Mouse (Mus musculus) 416B (cell line): ENCODE measurements around the gene Rasl11a.
A peak's percentile ranks its signal among the peaks of the same experiment; 100 is the strongest.

Source experiments
- DNase-seq: peaks from one replicate; pipeline ENCODE4 v3.0.0; 2011; ENCODE audit warnings: low read depth

The Rasl11a gene

DNA sequence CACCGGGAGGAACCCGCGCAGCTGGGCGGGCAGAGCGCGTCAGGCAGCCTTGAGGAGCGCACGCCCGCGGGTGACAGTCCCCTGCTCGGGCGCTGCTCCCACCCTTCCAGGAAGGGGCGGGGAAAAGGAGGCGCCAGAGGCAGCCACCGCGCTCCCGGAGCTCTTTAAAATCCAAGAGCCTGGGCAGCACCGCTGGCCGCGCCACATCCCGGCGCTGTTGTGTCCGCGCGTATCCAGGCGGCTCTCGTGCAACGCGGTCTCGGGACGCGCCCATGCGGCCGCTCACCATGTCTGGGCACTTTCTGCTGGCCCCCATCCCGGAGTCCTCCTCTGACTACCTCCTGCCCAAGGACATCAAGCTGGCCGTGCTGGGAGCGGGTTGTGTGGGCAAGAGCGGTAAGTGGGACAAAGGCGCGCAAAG is at the start of gene Rasl11a:
Gene Rasl11a, plus strand, starts transcription at position 127 of the 421 bp plus-strand sequence.
- DNase-seq = peak; percentile 86

DNA sequence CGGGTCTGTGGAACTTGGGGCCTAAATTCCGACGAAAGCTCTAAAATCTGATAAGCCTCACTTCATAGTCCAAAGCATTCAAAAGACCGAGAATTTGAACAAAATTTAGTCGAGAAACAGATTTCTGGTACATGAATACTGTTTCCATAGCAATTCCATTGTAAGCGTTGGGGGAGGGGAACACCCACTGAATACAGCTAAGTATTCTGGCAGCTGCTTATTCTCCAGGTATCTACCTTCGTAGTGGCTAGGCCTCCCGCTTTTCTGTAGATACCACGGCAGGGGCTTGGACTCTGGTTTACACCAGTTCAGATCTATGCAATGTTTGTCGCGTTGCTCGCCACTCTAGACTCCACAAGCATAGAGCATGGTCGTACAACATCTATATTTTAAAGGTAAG is 49.1 kb upstream of the Rasl11a start:
- no peak for DNase-seq

DNA sequence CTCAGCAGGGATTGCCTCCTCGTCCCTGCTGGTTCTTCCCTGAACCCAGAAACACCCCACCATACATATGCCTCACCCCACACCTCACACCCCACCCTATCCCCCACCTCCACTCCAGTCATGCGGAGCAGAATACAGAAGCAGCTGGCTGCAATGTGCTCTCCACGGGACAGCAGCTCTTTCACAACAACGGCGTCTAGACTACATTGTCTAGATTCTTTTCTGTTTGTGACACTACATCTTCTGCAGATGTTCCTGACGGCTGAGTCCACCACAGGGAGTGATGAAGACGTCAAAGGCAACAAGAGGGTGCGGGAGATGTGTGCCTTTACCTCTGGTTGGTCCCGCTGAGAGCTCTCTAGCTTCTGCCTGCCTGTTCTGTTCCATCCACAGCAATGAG is 46.8 kb upstream of the Rasl11a start:
- DNase-seq = no peak

DNA sequence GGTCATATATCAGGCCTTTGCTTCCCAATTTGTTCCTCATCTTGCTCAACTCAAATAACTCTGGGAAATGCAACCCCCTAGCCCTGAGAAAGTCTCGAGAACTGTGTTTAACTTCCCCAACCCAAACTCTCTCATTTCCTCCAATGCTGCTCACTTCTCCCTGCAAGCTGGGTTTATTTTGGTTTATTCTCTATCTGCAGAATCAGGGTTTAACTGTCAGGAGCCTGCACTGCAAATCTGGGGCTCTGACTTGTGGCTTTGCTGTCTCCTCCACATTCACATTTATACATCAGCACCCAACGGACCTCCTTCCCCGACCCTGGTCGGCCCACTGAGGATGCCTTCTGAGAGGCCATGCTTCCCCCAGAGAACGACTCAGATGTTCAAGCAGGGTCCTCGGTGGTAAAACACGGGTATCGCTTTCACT is 38.9 kb upstream of the Rasl11a start:
- no peak for DNase-seq

DNA sequence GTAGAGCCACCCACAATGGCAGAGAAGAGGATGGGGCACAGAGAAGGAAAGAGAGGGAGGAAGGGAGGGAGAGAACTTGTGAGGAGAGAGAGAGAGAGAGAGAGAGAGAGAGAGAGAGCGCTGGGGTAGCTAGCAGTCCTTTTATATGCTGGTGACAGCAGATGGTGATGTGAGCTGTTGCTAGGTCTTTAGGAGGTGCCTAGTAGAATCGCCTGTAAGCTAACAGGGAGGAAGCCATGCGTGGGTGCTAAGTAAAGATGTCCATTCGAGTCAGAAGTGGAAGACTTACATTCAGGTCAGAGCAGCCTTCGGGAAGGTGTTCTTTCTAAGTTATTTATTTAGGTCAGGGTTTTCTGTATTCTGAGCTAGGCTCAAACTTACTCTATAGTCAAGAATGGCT is 34.9 kb upstream of the Rasl11a start:
- no peak for DNase-seq

DNA sequence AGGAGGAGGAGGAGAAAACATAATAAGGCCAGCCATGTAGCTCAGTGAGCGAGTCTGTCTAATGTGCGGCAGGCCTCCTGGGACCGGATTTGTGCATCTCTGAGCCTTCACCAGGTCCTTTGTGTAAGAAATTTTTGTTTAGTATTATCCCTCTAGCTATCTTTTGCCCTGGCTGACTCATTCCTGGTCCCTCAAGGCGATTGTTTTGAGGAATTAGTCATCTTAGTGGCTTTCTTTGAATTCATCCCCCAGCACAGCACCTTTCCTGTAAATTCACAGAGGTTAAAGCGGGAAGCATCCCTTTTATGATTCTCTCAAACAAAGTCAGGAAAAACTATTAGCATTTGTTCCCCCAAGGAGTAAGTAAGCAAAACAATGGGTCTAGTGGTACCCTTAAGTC is 32.0 kb upstream of the Rasl11a start:
- DNase-seq = no peak

DNA sequence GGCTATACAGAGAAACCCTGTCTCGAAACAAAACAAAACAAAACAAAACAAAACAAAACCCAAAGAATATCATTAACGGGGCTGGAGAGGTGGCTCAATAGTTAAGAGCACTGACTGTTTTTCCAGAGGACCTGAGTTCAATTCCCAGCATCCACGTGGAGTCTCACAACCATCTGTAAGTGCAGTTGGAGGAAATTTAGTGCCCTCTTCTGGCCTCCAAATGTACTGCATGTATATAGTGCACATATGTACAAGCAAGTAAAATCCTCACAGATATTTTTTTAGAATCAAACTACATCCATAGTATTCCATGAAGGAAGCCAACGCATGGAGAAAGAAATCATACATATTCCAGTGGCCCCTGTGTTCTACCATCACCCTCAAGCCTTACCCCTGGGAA is 31.4 kb upstream of the Rasl11a start:
- no peak for DNase-seq

DNA sequence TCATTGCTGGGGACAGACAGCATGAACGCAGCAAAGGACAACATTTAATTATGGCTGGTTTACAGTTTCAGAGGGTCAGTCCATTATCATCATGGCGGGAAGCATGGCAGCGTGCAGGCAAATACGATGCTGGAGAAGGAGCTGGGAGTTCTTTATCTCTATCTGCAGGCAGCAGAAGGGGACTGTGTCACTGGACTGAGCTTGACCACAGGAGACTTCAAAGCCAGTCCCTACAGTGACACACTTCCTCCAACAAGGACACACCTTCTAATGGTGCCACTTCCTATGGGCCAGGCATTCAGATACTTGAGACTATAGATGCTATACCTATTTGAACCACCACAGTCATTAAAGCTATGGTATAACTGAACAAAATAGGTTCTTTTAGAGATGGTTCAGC is 29.5 kb upstream of the Rasl11a start:
- peak; percentile 87 for DNase-seq

DNA sequence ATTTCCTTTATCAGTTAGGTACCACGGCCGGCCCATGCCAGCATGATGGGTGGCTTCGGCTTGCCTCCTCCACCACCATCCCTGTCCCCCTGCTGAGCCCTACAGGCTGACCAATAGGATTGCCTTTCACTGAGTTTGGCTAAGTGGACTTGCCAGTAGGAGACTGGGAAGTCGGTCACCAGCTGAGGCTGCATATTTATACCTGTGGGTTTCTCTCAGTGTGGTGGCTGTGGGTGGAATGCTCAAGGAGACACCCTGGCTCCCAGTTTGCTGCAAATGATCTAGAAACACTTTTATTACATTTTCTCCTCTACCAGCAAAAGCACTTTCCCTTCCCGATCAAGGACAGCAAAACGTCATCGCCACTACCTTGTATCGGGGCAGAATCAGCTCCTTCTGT is 27.3 kb upstream of the Rasl11a start:
- DNase-seq = no peak

DNA sequence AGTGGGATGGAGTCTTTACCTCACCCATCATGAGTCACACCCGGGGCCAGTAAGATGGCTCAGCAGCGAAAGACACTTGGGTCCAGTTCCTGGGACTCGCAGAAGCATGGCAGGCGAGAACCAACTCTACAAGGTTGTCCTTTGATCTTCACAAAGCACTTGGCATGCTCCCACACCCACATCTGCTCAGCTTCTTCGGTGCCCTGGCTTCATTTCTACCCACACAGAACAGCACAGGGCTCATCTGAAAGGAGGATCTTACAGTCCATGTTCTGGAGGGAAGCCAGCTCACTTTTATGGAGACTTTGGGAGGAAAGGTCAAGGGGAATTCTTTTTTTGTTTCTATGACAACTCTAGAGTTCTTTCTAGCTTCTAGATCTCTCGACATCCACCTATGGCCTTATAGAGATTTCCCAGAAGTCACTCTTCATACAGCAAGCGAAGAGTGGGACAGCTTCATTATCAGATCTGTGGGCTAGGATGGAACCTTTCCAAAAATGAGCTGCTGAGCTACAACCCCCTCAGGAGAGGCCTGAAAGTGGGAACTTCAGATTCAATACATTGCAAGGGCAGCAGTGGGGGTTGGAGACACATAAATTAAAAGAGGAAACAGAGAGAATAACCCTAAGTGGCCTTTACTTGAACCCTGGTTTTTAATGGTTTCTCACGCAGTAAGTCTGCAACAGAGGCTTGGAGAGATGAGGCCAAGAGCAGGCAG is 25.8 kb upstream of the Rasl11a start:
- DNase-seq = no peak

DNA sequence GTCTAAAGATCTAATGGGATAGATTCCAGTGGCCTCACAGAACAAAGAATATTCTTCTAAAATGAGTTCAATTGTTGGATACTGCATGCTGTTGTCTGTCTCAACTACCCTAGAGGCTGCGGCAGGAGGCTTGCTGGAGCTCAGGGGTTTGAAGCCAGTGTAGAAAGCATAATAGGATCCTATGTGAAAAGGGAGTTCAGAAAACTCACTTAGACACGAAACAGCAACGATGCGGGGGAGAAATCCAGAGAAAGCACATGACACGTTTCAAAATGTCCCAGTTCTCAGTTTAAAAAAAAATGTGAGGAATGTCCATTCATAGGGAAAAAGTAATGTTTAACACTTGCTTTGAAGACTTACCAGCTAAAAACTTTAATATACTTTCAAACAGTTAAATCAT is 21.9 kb upstream of the Rasl11a start:
- DNase-seq = no peak

DNA sequence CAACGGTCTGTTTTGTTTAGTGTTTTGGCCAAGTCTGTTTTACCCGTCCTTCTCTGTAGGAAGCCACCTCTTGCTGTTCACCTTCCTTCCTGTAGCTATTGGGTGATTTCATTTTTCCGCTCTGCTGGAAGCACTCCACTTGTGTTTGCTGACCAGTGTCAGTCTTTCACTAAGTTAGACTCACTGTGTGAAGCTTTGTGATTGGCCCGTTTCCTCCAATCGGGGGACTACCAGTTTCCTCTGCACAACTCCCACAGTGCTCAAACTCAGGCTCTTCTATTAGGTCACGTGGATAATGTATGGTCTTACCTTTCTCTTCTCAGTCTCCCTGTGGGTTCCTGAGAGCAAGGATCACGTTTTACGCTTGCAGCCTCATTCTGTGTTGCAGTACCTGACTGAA is 15.3 kb upstream of the Rasl11a start:
- peak; percentile 93 for DNase-seq

DNA sequence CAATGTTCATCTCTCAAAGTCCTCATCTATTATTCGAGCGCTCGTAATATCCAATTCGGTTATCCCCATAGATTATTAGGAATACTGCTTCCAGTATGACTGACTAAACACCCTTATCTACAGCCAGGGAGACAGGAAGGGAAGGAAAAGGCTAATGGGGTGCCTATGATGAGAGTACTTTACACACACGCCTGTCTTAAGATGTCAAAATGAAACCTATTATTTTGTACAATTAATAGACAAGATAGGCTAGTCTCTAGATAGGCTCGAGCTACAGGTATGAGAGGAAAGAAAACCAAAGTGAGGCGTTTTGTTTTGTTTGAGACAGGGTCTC is 12.5 kb upstream of the Rasl11a start:
- DNase-seq = no peak

DNA sequence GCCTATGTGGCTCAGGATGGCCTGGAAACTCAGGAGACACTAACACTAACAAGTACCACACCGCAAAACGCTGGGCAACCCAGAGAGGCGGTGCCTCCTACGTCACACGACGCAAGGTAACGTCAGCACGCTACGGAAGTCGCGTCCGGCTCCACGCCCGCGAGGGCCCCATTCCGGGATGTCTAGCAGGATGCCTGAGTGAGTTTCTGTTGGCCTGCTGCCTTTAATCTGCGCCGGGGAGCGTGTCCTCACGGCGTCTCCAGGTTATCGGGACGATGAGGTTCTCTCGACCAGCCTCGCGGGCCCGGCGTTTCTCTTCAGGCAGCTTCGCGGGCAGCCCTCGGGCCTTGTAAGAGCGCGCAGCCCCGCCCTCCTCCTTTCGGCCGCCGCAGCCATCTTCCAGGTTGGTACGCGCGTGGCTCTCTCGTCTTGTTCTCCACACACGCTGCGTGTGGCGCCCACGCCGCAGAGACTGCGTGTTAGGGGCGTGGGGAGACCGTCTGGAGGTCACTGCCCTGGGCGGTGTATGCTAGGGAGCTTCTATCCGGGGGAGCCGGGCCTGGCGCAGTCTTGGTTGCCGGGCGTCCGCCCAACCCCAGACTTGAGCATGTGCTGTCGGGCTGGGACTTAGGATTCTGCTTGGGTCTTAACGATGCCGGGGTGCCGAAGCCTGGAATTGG is 12.0 kb upstream of the Rasl11a start, which contains the start of gene Rpl21:
Gene Rpl21, plus strand, starts transcription at position 122 of the 680 bp plus-strand sequence.
- DNase-seq = peak; percentile 97

DNA sequence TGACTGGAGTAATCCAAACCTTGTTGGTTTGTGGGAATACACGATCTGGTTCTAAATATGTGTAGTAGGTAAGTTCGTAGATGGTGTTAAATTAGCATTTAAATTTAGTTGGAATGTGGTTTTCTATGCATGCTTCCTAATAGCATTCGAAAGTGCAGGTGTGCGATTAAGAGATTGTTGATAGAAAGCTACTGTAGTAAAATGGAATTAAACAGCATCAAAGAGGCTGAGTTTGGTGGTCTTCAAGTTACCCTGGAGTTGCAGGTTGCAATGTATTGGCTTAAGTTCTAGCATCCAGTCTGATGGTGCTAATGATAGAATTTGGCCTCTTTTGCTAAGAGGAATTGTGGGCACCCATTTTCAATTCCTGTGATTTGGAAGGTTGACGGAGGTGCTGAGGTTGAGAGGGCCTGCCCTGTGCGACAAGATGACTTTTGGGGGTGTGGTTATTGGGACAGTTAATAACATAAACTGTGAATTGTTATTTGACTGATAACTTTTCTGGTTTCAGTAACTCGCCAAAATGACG is 11.1 kb upstream of the Rasl11a start:
- no peak for DNase-seq

DNA sequence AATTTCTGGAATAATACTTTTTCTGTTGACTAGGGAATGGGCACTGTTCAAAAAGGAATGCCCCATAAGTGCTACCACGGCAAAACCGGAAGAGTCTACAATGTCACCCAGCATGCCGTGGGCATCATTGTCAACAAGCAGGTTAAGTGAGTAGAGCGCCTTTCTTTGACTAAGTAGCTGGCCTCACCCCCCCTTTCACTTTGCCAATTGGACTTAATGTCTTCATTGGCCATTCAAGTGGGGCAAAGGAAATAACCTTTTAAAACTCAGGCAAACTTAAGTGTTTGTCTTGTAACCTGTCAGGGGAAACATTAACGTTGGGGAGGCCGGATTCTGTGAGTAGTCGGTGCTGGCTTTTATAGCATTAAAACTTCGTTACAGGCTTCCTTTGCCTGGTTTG is 9.9 kb upstream of the Rasl11a start:
- no peak for DNase-seq

DNA sequence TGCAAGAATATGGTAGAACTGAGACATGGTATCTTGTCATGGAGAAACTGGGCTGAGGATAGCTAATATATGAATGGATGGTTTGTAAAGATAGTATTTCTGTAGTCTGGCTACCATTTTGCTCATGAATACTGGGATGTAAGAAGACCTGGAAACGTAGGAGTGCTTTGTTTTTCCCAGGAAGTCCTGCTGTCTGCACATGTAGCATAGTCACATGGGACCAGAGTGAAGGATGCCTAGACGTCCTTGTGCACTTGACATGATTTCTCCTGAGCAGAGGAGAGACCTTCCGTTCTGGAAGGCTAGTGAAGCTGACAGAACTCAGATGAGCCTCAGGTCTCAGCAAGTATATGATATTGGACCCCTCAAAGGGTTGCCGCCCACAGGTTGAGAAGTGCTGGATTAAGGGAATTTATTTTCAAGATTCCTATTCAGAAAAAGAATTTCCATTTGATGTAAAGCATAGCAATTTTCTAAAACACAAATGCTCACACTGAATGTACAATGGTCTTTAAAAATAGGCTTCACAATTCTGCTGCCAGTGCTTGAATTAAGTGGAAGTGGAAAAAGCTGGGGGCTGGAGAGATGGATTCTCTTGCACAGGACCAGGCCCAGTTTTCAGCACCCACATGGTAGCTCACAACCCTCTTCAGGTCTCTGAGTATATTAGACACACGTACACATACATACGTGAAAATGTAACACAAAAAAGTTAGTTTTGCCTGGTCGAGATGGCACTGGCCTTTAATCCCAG is 6.7 kb upstream of the Rasl11a start:
- no peak for DNase-seq

DNA sequence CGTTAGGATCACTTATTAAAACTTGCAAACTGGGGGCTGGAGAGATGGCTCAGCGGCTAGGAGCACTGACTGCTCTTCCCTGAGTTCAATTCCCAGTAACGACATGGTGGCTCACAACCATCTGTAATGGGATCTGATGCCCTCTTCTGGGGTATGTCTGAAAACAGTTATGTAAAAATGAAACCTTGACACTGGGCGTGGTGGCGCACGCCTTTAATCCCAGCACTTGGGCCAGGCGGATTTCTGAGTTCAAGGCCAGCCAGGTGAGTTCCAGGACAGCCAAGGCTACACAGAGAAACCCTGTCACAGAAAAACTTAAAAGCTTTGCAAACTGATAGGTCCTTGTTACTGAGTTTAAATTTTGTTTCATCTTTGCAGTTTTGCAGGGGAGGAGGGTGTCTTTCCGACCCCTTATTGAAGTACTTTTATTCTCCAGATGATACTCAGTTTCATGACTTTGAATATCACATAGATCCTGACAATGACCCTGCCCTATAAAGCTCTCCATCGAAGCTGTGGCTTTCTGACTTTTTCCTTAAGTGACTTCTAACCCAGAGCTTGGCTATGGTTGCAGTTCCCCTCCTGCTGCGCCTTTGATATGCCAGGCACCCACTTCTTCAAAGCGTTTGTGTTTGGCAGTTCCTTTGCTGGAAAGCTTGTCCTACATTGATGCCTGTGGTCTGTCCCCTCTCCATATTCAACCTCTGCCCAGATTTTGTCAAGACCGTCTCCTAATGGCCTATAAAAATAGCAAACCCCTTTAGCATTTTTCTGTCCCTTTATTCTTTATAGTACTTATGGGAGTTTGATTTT is 5.8 kb upstream of the Rasl11a start:
- no peak for DNase-seq

DNA sequence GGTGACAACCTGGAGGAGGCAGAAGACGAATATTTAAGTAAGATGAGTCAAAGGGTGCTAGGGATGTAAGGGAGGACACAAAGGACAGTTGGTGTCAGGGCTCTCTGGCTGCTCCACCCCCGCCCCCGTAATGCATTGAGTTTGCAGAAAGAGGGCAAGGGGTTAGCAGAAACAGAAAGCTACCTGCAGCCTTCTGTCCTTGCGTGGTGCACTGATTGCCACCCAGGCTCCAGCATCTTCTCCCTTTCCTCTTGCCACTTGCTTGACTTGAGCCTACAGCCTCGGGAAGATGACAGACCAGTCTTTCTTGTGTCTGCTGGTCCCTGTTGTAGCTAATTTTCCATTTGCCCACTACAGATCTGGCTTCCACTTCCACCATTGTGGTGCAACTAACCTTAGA is 5.1 kb upstream of the Rasl11a start:
- DNase-seq = no peak

DNA sequence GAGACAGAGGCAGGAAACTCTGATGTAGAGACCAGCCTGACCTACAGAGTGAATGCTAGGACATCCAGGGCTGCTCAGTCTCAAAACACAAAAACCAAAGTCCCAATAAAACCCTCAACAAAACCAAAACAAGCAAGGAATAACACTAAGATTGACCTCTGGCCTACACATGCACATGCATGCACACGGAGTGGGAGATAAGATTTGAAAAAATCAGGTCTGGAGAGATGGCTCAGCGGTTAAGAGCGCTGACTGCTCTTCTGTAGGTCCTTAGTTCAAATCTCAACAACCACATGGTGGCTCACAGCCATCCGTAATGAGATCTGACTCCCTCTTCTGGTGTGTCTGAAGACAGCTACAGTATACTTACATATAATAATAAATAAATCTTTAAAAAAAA is 4.4 kb upstream of the Rasl11a start:
- no peak for DNase-seq

DNA sequence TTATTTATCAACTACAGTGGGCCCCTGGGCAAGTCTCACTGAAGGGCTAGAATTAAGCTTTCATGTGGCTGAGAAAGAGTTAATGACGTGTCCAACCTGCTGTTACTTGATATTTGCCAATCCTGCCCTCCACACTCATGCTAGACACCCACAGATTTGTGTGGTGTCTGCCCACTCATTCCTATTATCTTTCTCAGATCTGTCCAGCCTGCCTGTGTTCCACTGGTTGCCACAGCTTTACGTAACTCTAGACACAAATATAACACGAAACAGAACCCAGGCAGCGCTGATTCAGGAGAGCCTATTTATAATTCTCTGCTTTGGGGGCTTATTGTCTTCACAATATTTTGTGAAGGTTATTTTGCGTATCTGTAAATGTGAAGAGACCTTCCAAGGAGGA is 3.6 kb upstream of the Rasl11a start:
- DNase-seq = peak; percentile 52

DNA sequence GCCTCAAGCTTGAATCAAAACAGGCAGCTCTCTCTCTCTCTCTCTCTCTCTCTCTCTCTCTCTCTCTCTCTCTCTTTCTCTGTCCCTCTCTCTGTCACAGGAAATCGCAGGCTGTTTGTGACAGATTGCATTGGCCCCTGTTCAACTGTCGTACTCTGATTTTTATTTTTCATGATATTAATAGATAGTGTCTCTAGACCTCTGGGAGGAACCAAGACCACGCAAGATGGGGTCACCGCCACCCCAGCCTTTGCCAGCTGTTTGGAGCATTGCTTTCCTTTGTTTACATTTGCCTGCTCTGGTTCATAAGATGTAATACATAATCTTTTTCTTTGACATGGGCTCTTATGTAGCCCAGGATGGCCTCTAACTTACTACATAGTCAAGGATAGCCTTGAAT is 2.9 kb upstream of the Rasl11a start:
- DNase-seq = no peak
